Mouse (Mus musculus): ENCODE results near the gene Pdcd6ip.
A peak's percentile ranks its signal among the peaks of the same experiment; 100 is the strongest.
"Not testable (repeated sequence)": the region's sequence is repeated elsewhere in the genome, so short reads cannot be mapped to it uniquely, and the experiment has no call there.

Gene Pdcd6ip

GRCm38 (mm10) chr9:113707481-113708360 is at the start of gene Pdcd6ip:
Gene Pdcd6ip (minus strand): TSS chr9:113708259.
- peak; percentile 81 for DNase-seq (ENCODE audit: low read depth, low spot score)

GRCm38 (mm10) chr9:113755888-113756719 is 48.0 kb upstream of the Pdcd6ip start:
- DNase-seq (ENCODE audit: low read depth, low spot score): no peak

GRCm38 (mm10) chr9:113749356-113749755 is 41.3 kb upstream of the Pdcd6ip start:
- DNase-seq (ENCODE audit: low read depth, low spot score): no peak

- no peak for DNase-seq (ENCODE audit: low read depth, low spot score)
Measured at GRCm38 (mm10) chr9:113743291-113743690, 35.2 kb upstream of the Pdcd6ip start.

GRCm38 (mm10) chr9:113742361-113742794 is 34.3 kb upstream of the Pdcd6ip start:
- no peak for DNase-seq (ENCODE audit: low read depth, low spot score)

- peak; percentile 33 for DNase-seq (ENCODE audit: low read depth, low spot score)
Measured at GRCm38 (mm10) chr9:113741637-113742137, 33.6 kb upstream of the Pdcd6ip start.

GRCm38 (mm10) chr9:113741108-113741636 is 33.1 kb upstream of the Pdcd6ip start, which contains the start of gene Clasp2:
Gene Clasp2 (plus strand): TSS chr9:113741473.
- peak; percentile 59 for DNase-seq (ENCODE audit: low read depth, low spot score)

- DNase-seq (ENCODE audit: low read depth, low spot score): no peak
Measured at GRCm38 (mm10) chr9:113738941-113739340, 30.9 kb upstream of the Pdcd6ip start.

GRCm38 (mm10) chr9:113738021-113738420 is 30.0 kb upstream of the Pdcd6ip start:
- DNase-seq (ENCODE audit: low read depth, low spot score): no peak

GRCm38 (mm10) chr9:113735920-113736319 is 27.9 kb upstream of the Pdcd6ip start:
- no peak for DNase-seq (ENCODE audit: low read depth, low spot score)

- no peak for DNase-seq (ENCODE audit: low read depth, low spot score)
Measured at GRCm38 (mm10) chr9:113731540-113731939, 23.5 kb upstream of the Pdcd6ip start.

- no peak for DNase-seq (ENCODE audit: low read depth, low spot score)
Measured at GRCm38 (mm10) chr9:113726991-113727680, 19.1 kb upstream of the Pdcd6ip start.

- DNase-seq (ENCODE audit: low read depth, low spot score): no peak
Measured at GRCm38 (mm10) chr9:113726131-113726530, 18.1 kb upstream of the Pdcd6ip start.

- not testable (repeated sequence) for DNase-seq (ENCODE audit: low read depth, low spot score)
Measured at GRCm38 (mm10) chr9:113725609-113726008, 17.6 kb upstream of the Pdcd6ip start.

GRCm38 (mm10) chr9:113724646-113725045 is 16.6 kb upstream of the Pdcd6ip start:
- DNase-seq (ENCODE audit: low read depth, low spot score): no peak

GRCm38 (mm10) chr9:113719063-113719462 is 11.0 kb upstream of the Pdcd6ip start:
- no peak for DNase-seq (ENCODE audit: low read depth, low spot score)

- DNase-seq (ENCODE audit: low read depth, low spot score): no peak
Measured at GRCm38 (mm10) chr9:113710871-113711270, 2.8 kb upstream of the Pdcd6ip start.

- no peak for DNase-seq (ENCODE audit: low read depth, low spot score)
Measured at GRCm38 (mm10) chr9:113708361-113709280, 562 bp upstream of the Pdcd6ip start.

GRCm38 (mm10) chr9:113706841-113707240 is 1.2 kb downstream of the Pdcd6ip start:
- peak; percentile 15 for DNase-seq (ENCODE audit: low read depth, low spot score)

GRCm38 (mm10) chr9:113706108-113706507 is 2.0 kb downstream of the Pdcd6ip start:
- DNase-seq (ENCODE audit: low read depth, low spot score): no peak
